1 mouse cellular context compared by ENCODE assay signal in the genomic region with DNA sequence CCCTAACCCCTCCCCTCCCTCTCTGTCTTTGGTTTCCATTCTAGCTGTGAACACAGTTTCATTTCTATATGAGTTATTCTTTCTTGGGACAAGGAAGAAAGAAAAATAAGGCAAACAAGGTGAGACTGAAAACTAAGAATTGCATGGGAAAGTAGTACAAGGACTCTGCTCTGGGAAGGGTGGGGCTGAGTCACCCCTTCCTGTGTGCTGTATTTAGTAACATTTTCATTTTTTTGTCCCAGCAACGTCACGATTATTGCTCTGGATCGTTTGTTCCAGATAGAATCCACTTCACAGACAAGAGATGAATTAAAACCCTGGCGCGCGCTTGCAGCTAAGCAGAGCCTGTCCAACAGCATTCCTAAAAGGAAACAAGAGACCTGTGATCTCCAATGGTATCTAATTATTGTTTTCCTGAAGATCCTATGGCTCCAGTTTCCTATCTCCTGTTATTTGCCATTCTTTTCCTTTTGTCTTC.
TF ChIP-seq lines count a peak whose summit lies in the region.

A gene (plus strand): TSS at position 51 of the 478 bp plus-strand sequence.

TF ChIP-seq in CH12.LX, 34 proteins besides CTCF, POLR2A, EP300 and RAD21 (continued from another document):
- TF ChIP-seq GABPA (IDR thresholded peaks at IDR 0.05; ENCODE audit: insufficient replicate concordance, low read depth, low read length), result no peak
